Mouse (Mus musculus): ENCODE data around the gene Dcaf12. TPM values are rescaled to one million over a fixed set of nuclear protein-coding genes. Genes with fewer than 3 reads are reported as not detected.

The Dcaf12 gene
- 10 to 100 TPM; 42.2 to 45.5 TPM for total RNA-seq (2021)

- DNase-seq (ENCODE audit: low spot score): peak; percentile 94
- intact Hi-C loops (cut with DNase I): loop anchor here (2.0 to 5.0 kb wide), 3 partner anchors 34 to 74 kb away; partner anchors contain the start of genes Ubap1 and Ubap2
Measured at GRCm38 (mm10) chr4:41314141-41315129, at the start of gene Dcaf12. Gene Dcaf12, minus strand, starts transcription at chr4:41314889.

GRCm38 (mm10) chr4:41361059-41361458 is 46.4 kb upstream of the Dcaf12 start:
- no peak for DNase-seq (ENCODE audit: low spot score)
- intact Hi-C loops (cut with DNase I): no loop called here

GRCm38 (mm10) chr4:41359358-41359757 is 44.7 kb upstream of the Dcaf12 start:
- DNase-seq (ENCODE audit: low spot score): no peak
- intact Hi-C loops (cut with DNase I): no loop called here

DNA sequence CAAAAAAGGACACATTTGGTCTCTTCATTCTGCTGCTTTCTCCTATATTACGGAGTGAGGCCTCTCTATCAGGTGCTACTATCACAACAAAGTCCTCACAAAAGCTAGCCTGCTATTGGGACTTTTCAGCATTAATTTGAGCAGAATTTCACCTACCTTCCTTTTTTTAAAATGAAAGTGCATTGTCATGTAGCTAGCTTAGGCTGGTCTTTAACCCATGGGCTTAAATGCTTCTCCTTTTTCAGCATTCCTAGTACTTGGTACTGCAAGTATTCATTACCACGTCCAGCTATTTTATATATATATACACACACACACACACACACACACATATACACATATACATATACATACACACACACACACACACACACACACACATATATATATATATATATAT is 44.0 kb upstream of the Dcaf12 start:
- intact Hi-C loops (cut with DNase I): no loop called here

GRCm38 (mm10) chr4:41357154-41357553 is 42.5 kb upstream of the Dcaf12 start:
- intact Hi-C loops (cut with DNase I): no loop called here
- no peak for DNase-seq (ENCODE audit: low spot score)

More for the DNA sequence above, 44.0 kb upstream of the Dcaf12 start:
- DNase-seq (ENCODE audit: low spot score): no peak

DNA sequence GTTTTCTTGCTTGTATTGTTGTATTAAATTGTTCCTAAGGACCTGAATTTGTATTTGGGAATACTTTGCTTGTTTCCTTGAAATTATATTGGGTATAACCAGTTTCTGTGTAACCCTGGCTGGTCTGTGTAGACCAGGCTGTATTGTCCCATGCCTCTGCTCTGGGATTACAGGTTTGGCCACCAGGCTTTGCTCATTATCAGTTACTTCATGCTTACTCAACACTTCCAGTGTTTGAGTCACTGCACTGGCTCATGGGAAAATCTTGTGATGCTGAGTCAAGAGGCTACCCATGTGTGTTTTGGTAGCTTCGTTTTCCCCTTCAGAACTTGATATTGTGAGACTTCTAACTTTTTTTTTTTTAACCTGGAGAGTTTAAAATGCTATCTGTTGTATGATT is 38.6 kb upstream of the Dcaf12 start:
- intact Hi-C loops (cut with DNase I): no loop called here
- no peak for DNase-seq (ENCODE audit: low spot score)

GRCm38 (mm10) chr4:41352758-41353157 is 38.1 kb upstream of the Dcaf12 start:
- intact Hi-C loops (cut with DNase I): no loop called here
- no peak for DNase-seq (ENCODE audit: low spot score)

GRCm38 (mm10) chr4:41349199-41349591 is 34.5 kb upstream of the Dcaf12 start:
- no peak for DNase-seq (ENCODE audit: low spot score)
- intact Hi-C loops (cut with DNase I): loop anchor here (2.0 kb wide), 1 partner anchor 34 kb away; the partner anchor contains the start of gene Dcaf12

DNA sequence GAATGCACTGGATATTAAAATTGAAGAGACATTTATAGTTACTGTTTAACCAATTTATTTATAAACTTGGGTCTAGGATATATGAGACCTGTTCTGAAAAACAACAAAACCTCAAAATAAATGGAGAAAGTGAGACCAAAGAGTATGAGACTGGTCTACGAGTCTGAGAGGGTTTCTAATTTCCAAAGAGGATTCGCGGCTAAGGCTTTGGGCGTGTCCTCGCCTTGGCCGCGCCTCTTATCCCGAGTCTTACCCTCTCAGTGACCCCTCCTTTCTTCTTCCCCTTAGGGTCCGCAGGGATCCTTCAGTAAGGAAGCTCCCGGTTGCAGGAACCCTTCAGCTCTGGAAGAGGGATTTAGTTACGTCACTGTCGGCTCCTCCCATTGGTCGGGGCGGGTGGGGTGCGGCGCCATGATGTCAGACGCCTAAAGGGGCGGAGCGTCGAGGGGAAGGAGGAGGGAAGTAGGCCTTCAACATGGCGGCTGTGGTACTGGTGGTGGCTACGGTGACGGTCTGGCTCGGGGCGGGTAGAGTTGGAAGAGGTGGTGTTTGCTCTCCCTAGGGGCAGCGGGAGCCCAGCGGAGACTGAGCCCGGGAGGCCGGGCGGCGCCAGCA is 34.0 kb upstream of the Dcaf12 start, which contains the start of gene Ubap1:
Ubap1 (plus strand) TSS at position 413 of the 615 bp plus-strand sequence.
- peak; percentile 91 for DNase-seq (ENCODE audit: low spot score)
- intact Hi-C loops (cut with DNase I): loop anchor here (2.0 kb wide), 1 partner anchor 34 kb away; the partner anchor contains the start of gene Dcaf12

GRCm38 (mm10) chr4:41347839-41348238 is 33.1 kb upstream of the Dcaf12 start:
- DNase-seq (ENCODE audit: low spot score): no peak
- intact Hi-C loops (cut with DNase I): loop anchor here (2.0 kb wide), 1 partner anchor 33 kb away; the partner anchor contains the start of gene Dcaf12

DNA sequence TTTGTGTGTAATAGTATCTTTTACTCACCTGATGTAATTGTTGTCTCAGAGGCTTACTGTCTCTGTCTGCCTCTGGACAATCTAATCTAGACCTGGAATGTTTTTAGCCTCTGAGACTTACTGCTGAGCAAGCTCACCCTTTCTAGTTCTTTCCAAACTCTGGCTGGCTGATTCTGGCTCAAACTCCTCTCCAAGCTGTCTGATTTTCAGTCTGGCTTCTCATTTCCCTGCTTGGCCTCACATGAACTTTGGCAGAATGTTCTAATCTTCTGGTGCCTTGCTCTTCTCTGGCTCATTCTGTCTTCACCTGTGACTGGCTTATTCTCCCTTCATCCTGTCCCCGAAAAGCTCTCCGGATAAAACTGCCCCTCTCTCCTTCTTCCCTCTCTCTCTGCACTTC is 31.3 kb upstream of the Dcaf12 start:
- DNase-seq (ENCODE audit: low spot score): peak; percentile 4
- intact Hi-C loops (cut with DNase I): no loop called here

DNA sequence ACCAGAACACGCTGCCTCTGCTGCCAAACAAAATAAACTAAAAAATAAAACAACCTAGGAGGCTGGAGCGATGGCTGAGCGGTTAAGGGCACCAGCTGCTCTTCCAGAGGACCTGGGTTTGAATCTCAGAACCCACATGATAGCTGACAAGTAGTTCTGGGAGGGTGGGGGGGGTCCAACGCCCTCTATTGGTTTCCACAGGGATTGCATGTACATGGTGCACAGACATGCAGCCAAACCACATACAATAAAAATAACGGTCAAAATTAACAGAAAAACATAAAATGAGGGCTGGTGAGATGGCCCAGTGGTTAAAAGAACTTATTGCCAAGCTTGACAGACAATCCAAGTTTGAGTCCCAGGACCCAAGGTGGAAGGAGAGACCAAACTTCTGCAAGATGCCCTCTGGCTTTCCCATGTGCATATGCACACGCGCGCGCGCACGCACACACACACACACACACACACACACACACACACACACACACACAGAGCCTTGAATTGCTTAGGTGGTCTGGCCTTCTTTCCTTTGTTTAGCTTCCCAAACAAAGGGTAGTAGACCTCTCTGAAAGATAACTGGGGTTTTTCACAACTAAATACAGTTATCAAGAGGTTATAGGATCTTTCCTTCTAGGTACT is 26.3 kb upstream of the Dcaf12 start:
- intact Hi-C loops (cut with DNase I): no loop called here
- DNase-seq (ENCODE audit: low spot score): no peak

DNA sequence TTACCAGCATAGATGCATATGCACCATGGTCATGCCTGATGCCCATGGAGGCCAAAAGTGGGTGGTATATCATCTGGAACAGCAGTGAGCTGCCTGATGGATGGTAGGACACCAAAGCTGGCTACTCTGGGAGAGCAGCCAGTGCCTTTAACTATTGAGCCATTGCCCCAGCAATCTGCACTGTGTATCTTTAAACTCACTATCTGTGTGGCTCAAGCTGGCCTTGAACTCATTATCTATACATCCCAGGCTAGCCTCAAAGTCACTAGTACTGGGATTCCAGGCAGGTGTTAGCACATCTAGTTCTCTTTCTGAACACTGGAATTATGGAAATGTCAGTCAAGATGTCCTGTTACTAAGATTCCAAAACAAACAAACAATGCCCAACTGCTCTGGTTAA is 21.9 kb upstream of the Dcaf12 start:
- DNase-seq (ENCODE audit: low spot score): no peak
- intact Hi-C loops (cut with DNase I): no loop called here

- intact Hi-C loops (cut with DNase I): no loop called here
- no peak for DNase-seq (ENCODE audit: low spot score)
Measured at GRCm38 (mm10) chr4:41331698-41332421, 17.2 kb upstream of the Dcaf12 start.

- intact Hi-C loops (cut with DNase I): no loop called here
- no peak for DNase-seq (ENCODE audit: low spot score)
Measured at GRCm38 (mm10) chr4:41331085-41331484, 16.4 kb upstream of the Dcaf12 start.

DNA sequence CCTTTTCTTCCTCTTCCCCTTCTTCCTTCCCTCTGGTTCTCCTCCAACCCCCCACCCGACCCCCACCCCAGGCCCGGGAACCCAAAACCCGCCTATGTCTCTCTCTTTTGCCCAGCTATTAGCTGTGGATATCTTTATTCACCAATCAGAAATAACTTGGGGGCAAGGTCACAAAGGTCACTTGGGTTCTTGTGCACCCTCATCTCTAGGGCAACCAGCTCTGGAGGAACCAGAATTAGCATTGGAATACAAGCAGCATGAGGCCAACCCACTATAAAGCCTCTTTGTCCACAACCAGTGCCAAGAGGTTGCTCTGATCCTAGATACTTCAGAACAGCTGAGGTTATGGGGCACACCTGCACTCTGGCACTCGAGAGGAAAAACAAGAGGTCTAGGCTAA is 14.8 kb upstream of the Dcaf12 start:
- no peak for DNase-seq (ENCODE audit: low spot score)
- intact Hi-C loops (cut with DNase I): no loop called here

DNA sequence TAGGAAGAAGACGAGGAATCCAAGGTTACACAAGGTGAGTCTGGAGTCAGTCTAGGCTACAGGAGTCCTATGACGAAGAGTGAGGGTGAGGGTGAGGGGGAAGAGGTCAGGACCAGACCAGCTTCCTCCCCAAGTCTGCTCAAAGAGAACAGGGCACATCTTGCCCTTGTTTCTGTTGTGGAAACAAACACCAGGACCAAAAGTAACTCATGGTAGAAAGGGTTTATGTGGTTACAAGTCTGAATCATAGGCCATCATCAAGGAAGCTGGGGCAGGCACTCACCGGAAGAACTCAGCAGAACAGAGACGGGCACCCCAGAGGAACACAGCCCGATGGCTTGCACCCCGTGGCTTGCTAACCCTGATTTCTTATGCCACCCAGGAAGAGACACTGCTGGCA is 12.2 kb upstream of the Dcaf12 start:
- no peak for DNase-seq (ENCODE audit: low spot score)
- intact Hi-C loops (cut with DNase I): no loop called here

GRCm38 (mm10) chr4:41320971-41321370 is 6.3 kb upstream of the Dcaf12 start:
- intact Hi-C loops (cut with DNase I): no loop called here
- DNase-seq (ENCODE audit: low spot score): no peak

DNA sequence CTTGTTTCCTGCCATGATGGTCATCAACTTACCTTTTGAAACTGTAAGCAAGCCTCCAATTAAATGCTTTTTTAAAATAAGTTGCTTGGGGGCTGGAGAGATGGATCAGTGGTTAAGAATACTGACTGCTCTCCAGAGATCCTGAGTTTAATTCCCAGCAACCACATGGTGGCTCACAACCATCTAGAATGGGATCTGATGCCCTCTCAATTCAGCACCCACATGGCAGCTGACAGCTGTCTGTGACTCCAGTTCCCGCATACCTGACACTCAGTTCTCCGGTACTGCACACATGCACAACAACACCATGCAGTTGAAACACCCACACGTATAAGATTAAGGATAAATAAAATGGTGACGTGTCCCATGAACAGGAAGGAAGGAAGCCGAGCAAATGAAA is 3.6 kb upstream of the Dcaf12 start:
- intact Hi-C loops (cut with DNase I): no loop called here
- no peak for DNase-seq (ENCODE audit: low spot score)

DNA sequence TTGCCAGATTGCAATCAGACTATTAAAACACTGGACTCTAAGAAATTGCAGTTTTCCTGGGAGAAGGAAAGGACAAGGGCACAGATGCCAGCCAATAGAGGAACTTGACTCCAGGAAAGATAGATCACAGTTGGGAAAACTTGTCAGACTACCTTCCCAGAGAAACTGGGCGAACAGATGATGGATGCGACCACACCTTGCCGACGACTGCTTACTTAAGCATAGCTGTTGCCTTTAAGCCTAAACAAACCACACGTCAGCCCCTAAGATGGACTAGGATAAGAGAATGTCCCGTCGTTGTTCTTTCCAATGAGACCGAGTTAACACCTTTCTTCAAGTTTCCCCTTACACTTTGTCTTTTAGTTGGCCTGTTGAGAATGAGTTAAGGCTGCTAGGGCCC is 484 bp upstream of the Dcaf12 start:
- intact Hi-C loops (cut with DNase I): loop anchor here (2.0 kb wide), 2 partner anchors 34 to 74 kb away; partner anchors contain the start of gene Ubap1
- DNase-seq (ENCODE audit: low spot score): no peak

Measured in heart, postnatal 25 days (tissue).